Mouse (Mus musculus) CD8-positive naive resting alpha-beta T cell, adult 2 months (primary cell): ENCODE results near the gene Padi1.

Source experiments
- DNase-seq, 2 experiments: peaks; one replicate each; pipeline ENCODE4 v3.0.0; 2022; ENCODE audit warnings: low read depth in 2 of 2, low spot score in 2 of 2

Padi1 gene

DNA sequence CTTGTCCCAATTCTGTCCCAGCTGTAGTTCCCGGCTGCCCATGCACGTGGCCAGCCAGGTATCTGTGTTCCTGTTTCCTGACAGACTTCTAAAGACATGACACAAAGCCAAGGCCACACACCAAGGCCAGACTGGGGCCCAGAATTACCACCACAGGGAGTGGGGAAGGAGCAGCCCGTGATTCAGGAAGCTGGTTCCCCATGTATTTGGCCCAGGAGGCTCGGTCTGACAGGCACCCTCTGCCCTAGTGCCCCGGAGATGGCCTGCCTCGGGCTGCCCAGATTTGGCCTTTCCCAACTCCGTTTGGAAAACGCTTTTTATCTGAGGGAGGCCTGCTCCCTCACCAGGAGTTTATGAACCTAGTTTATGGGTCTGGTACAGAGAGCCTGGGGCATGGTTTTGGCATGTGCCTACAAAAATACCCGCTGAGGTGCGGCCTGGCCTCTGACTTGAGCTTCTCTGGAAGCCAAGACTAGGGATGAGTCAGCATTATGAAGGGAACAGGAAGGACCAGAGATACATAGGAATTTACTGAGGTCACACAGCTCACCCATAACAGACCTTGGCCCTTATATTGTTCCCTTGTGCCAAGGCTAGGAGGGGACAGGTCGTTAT lies 16.6 kb upstream of the Padi1 start:
- no peak for DNase-seq

DNA sequence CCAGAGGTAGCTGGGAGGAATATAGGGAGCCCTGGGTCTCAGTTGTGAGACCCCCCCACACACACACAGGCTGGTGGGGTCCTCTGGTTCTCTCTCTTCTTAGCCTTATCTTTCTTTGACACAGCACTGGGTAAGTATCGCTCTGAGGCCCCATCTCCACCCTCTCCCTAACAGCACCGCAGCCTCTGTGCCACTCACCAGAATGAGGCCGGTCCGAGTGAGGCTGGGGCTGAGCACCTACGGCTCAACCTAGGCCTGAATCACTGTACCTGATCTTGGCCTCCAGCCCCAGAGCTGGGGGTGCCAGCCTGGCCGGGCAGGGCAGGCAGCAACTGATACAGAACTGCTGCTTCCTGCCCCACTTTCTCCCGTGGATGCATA lies 15.2 kb upstream of the Padi1 start:
- no peak for DNase-seq

DNA sequence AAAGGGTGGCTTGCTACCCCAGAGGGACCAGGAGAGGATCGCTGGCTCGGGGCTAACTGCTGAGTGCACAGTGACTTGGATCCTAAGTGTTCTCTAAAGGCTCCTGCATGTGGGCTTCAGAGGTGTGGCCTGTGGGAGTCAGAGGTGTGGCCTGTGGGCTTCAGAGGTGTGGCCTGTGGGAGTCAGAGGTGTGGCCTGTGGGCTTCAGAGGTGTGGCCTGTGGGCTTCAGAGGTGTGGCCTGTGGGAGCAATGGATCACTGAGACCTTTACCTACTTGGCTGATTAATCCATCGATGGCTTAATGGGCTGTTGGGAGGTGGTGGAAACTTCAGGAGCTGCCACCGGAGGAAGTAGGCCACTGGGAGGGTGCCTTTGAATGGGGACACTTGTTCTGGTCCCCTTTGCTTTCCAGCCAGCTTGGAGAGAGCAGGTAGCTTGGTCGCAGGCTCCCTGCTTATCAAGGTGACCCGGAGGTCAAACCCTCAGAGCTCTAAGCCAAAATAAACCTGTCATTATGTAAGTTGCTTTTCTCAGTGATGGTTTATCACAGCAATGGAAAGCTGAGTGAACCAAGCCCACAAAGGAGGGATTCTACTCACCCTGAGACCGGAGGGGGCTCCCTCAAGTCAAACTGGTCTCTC lies 14.7 kb upstream of the Padi1 start:
- no peak for DNase-seq

DNA sequence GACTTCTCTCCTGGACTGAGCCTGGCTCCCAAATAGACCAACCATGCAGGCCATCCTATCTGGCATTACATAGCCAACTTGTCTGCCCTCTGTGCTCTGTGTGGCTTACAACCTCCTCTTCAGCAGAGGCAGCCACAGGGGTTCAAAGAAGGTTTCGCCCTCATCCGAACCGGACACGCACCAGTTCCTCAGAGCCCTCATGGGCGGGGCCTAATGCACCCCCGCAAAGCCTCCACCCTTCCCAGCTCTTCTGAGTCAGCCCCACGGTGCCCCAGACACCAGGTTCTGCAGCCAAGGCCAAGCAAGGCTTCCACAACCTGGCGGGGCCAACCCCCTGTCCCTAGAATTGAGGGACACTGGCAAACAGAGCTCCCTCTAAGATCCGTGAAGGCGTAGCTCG lies 13.7 kb upstream of the Padi1 start:
- DNase-seq, result no peak

DNA sequence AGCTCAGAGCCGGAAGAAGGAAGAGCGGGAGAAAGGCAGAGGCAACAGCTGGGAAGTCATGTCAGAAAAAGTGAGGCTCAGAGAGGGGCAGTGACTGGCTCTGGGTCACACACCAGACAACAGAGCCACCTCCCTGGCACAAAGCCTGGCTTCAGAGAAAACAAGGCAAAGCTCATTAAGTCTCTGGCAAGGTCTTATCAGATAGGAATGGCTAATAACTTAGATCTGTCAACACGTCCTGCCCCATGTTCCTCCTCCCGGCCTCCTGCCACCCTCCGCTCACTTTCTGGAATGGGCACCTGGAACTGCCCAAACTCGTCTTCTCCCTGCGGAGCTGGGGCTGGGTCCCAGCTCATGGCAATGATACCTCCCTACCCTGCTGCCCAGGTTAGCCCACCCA lies 12.2 kb upstream of the Padi1 start:
- DNase-seq, result no peak

DNA sequence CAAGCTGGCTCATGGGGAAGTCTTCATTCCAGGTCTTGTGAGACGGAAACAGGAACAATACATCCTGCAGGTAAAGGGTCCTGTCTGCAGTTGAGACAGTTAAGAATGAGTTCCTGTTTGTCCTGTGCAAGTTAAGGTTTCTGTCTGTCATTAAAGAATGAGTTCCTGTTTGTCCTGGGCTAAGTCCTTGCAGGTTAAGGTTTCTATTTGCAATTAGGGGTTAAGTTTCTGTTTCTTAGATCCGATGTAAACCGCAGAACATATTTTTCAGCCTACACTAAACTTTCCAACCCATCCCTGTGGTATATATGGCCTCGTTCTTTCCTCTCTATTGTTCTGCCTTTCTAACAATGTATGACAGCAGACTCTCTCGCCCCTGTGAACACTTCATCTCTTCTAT lies 11.5 kb upstream of the Padi1 start:
- DNase-seq, result no peak

DNA sequence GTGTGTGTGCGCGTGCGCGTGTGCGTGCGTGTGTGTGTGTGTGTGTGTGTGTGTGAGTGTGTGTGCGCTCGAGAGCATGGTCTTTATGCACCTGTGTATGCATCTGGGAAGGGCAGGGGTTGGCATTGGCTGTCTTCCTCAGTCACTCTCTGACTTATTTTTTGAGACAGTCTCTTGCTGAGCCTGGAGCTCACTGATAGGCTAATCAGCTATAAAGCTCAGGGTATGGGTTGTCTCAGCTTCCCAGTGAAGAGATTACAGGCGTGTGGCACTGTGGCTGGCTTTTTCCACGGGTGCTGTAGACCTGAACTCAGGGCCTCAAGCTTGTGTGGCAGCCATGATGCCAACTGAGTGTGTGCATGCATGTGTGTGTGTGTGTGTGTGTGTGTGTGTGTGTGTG lies 9.6 kb upstream of the Padi1 start:
- DNase-seq, result no peak

DNA sequence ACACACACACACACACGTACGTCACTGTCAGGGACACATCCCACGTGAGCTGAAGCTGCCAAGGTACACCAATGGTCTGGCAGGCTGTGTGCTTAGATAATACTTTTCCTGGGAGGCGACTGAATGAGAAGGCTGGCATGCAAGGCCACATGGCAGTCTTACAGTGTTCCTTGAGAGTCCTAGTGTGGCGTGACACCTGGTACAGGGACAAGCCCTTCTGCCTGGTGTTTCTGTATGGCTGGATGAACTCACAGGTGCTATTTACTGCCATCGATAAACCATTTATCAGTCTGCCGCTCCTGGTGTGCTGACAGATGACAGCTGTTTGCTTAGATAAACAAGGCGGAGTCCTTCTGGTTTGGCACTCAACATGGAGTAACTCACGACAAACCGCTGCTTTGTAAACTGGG lies 8.9 kb upstream of the Padi1 start:
- no peak for DNase-seq

DNA sequence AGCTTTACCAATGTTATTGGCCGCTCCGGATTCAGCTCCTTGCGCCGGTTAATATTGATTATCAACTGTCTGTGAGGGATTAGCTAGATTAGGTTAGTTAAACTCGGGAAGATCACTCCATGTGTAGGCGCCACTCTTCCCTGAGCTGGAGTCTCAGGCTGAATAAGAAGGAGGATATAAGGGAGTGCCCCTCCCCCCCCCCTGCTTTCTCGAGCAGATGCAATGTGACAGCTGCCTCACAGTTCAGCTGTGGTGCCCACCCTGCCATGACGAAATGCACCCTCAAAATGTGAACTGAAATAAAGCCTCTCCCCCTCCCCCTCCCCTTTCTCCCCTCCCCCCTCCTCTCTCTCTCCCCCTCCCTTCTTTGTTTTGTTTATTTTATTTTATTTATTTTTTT lies 8.0 kb upstream of the Padi1 start:
- DNase-seq, result no peak

DNA sequence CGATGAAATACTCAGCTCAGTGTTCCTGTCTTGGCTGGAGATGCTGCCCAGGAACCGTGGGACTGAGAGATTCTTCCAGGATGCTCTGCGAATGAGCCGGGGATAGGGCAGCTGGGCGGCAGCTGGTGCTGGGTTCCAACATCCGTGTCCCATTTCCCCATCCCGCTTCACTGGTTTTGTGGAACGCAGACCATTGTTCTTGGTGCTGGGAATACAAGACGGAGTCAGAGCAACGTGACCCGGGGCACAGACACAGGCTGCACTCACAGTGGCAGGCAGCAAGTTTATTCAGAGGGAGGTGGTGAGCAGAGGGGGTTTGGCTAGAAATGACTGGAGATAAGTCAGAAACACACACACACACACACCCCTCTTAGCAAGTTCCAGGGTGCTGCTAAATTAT lies 3.7 kb upstream of the Padi1 start:
- DNase-seq, result no peak

DNA sequence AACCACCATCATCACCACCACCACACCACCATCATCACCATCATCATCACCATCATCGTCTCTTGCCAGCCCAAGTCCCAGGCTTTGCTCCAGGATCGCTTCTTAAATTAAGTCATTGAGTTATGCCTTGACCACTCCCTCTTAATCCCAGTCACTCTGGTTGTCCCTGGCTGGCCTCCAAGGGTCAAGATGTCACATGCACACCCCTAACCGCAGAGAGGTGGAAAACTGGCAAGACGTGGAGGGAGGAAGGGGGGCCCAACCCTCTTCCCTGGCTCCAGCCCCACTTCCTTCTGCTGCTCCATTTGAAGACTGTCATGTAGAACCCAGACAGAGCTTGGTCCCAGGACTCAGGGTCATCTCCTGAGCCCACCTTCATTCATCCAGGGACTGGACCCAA lies 587 bp downstream of the Padi1 start:
- no peak for DNase-seq

DNA sequence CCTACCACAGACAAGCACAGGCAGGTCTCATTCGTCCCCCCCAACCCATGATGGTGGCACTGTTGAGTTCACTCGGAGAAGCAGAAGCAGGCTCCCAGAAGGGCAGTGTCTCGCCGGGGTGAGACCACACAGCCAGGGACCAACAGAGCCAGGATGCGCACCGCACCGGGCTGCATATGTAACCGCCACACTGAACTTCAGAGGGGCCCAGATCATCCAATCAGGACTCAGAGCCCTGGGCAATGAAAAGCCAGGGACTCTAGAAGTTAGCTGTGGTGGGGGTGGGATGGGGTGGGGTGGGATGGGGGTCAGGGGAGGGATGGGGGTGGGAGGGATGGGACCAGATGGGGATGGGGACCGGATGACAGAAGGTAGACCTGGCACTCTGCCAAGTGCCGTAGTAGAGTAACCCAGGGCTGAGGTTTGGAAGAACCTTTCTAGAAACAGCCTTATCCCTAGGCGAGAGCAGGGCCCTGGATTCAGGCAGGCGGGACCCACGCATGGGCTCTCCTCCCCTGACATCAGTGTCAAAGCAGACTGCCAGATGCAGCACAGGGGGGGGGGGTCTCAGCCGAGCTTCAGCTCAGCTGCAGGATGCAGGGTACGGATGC lies 1.8 kb downstream of the Padi1 start:
- DNase-seq, result no peak

DNA sequence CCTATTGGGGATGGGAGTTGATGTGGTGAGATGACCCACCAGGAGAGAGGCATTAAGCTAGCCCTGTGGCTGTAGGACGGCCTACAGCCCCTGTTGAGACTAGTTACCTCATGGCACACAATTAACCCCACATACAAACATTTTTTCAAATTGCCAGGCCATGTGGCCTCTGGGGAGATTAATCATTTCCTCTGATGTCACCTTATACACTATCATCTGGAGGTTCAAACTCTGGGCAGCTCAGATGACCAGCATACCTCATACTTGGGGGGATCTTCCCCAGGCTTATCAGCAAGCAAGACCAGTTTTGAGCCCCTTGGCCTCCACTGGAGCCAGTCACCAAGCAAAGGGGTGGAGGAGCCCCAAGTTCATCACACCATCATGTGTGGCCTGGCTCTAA lies 2.7 kb downstream of the Padi1 start:
- no peak for DNase-seq

DNA sequence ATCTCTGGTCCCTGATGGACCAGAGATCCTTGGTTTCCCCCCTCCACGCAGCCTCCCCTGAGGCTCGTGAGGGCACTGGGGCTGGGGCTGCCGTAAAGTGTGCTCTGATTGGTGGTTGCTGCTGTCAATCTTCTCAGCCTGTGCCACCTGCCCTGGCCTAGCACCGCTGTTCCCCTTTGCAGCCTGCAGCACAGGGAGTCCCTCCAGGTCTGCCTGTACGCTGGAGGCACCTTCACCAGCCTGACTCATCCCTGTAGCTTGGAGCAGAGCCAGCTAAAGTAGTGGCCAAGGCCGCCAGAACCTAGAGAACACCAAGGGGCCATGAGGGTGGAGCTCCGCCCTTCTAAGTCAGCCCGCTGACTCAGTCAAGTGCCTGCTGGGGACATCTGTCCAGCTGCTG lies 7.7 kb downstream of the Padi1 start:
- DNase-seq, result no peak

DNA sequence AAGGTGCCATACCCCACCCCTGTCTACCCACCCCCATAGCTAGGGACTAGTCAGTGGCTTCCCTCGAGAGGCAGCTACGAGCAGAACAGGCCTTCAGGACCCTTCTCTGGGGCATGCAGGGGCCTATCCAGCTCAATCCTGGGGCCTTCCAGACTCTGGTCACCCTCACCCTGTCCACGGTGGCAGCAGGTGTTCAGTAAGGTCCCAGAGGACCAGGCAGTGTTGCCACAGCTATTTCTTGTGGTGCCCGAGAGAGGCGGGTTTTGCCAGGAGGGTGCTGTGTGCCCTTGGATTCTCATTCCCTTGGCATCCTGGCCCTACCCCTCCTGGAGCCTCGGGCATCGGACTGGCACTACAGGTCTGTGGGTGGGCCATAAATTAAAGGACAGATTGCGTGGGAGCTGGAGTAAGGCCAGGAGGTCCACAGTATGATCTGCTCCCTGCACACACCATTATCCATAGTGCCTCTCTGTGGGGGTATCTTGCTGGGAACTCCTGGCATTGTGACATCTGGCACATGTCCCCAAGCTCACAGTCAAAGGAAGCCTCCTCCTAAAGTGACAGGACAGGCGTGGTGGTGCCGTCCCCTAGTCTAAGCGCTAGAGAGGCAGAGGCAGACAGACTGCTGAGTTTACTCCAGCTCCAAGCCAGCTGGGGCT lies 9.2 kb downstream of the Padi1 start:
- DNase-seq, result no peak

DNA sequence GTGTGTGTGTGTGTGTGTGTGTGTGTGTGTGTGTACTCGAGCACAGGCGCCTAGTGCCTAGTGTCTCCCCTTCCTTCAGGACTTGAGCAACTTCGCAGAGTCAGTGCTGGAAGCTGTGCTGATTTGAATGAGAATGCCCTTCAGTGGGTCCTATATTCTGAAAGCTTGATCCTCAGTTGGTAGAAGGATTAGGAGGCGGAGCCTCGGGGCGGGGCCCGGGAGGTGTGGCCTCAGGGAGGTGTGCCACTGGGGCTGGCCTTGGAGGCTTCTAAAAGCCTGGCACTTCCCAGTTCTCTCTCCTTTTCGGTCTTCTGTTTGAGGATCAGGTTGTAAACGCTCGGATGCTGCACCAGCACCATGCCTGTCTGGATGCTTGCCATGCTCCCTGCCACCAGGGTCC lies 9.9 kb downstream of the Padi1 start:
- no peak for DNase-seq

DNA sequence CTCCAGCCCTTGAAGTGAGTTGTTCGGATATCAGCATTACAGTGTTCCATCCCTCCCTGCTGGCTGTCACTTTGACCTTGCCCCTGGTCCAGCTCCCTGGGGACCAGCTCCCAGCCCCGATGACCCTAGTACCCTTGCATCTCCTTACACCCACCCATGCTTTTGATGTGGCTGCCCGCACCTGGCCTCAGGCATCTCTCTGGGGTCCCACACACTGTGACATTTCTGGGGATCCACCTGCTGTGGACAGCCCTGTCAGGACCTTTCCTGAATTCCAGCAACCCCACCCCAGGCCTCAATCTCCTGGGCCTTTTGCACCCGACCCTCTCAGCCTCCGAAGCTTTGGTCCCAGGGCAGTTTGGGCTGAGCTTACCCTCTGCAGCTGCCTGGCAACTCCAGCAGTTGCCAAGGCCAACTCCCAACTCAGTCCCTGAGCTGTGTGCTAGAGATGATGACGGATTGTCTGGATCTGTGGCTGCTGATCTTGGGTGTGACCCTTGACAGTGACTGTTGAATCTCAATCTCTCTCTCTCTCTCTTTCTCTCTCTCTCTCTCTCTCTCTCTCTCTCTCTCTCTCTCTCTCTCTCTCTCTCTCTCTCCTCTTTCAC lies 11.1 kb downstream of the Padi1 start:
- DNase-seq, result no peak

DNA sequence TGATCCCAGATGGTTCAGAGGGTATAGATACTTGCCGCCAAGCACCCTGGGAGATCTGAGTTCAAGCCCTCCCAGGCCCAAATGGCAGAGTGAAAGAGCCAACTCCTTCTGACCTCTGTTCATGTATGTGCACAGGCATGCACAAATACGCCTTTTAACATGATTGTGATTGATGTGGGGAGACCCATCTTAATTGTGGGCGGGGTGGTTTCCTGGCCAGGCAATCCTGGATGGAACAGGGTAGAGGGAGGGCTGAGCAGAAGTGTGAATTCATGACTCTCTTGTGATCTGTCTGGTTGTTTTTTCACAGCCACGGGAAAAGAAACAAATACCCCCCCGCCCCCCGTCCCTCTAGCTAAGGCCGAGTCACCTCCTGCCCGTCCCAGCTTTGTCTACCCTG lies 12.8 kb downstream of the Padi1 start:
- DNase-seq, result no peak

DNA sequence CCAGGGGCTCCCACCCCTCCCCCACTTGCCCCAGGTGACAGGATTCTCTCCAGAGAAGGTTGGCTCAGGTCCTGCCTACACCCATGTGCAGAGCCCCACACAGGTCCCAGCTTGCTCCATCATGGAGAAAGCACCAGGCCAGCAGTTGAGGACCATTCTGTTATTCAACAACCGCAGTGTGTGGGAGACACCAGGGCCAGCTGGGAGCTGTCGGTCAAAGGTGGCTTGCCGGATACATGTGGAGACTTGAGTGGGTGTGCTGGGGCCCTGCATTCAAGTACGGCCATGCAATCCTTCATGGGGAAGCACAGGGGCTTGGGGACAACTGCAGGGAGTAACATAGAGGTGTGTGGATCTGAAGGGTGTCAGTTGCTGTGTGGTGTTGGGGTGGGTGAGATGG lies 13.8 kb downstream of the Padi1 start:
- DNase-seq, result no peak

DNA sequence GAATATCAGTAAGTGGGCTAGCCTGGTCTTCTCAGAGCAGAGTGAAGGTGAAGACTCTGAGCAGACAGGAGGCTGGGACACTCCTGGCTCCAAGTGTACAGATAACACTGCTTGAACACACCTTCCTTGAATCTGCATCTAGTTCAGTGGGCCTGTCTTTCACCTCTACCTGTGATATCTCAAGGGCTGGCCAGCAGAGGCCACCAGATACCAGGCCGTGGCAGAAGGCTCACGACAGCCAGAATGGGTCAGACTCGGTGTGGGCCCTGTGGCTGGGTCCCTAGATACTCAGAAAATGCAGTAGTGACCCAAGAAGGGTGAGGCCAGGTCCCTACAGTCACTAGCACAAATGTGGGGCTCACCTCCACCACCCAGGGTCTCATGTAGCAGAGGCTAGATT lies 18.3 kb downstream of the Padi1 start:
- DNase-seq, result no peak

DNA sequence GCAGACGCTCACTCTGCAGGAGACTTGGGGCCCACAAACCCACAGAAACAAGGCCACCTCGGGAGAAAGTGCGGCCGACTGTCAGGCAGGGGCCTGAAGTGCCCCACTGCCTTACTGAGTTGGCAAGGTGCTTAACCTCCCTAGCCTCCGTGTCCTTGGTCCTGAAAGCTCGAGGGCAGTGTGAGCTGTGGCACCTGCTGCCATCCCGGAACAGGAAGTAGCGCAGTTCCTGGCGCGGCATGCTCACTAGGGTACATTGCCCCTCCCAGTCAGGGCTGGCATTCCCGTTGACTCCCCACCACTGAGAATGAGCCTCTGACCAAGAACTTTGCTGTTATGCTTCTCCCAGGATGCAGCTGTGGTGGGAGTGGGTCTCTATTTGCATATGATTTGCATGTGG lies 19.6 kb downstream of the Padi1 start:
- DNase-seq, result no peak

DNA sequence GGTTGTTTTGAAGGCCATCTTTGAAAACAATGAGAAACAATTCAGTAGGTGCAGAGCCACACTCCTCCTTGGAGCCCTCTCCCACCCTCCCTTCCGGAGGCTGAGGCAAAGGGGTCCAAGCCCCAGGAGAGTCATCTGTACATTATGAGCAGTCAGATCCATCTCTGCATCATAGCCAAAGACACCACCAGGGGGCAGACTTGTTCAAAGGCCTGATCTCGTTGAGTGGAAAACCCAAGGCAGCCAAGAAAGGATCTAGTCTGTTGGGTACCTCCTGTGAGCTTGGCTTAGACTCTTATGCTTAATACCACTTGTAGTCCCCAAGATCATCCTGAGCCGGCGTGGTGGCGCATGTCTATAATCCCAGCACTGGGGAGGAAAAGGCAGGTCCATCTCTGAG lies 23.6 kb downstream of the Padi1 start:
- DNase-seq, result peak; percentile 55 to 67
